Mouse (Mus musculus) megakaryocyte, embryonic 14.5 days (primary cell): ENCODE measurements at regions not wholly inside any gene's neighbourhood (a gene's known extent, or its start where the extent isn't known, plus 50 kb on each side); places are given as distances from the start of the nearest gene placed in this dataset.

Source experiments
- H3K27me3 ChIP-seq: replicated peaks from 2 replicates; pipeline ENCODE3; 2012; ENCODE audit warnings: inconsistent platforms
- H3K36me3 ChIP-seq: replicated peaks from 2 replicates; pipeline ENCODE3; 2012; ENCODE audit warnings: low read length, inconsistent platforms, mixed read lengths
- H3K4me1 ChIP-seq: 2 replicates; pipeline ENCODE4 v1.6.1; 2012; ENCODE audit warnings: inconsistent platforms
- H3K4me3 ChIP-seq: replicated peaks from 2 replicates; pipeline ENCODE3; 2012; ENCODE audit warnings: moderate library complexity, mild to moderate bottlenecking, inconsistent platforms
- H3K9me3 ChIP-seq: 2 replicates; pipeline ENCODE4 v1.6.1; 2012; ENCODE audit warnings: inconsistent platforms
- FLI1 ChIP-seq: IDR thresholded peaks from 2 replicates; pipeline ENCODE4 v1.6.1; 2012; ENCODE audit warnings: low read length, inconsistent platforms, mixed read lengths
- GATA1 ChIP-seq: IDR thresholded peaks from 3 replicates; pipeline ENCODE4 v1.6.1; 2012; ENCODE audit warnings: mixed read lengths, low read length, inconsistent platforms, borderline replicate concordance

DNA sequence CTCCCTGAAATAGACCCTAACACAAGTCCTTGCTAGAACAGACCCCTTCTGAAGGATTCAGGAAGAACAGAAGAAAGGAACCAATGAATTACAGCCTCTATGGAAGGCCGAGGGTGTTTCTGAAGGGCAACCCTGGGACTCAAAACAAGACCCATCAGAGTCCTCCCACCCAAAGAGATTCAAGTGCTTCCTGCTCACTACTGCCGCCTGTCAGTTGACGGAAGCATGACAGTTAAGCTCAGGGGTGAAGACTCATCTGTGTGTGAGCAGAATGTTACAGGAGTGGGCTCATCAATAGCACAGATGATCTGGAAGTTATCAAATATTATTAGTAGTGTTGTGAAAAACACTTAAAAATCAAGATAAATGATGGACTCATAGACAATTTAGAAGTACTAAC is 411.9 kb upstream of the Slc35b3 start:
- Histone ChIP-seq H3K4me3 (no peak overlapping the region), H3K4me1 (no peaks in the 10 kb centered on the region), H3K36me3 (no peaks in the 10 kb centered on the region), H3K9me3 (peaks cover 10% of the 10 kb centered on the region), H3K27me3 (no peaks in the 10 kb centered on the region)
- TF ChIP-seq GATA1 = no peak
- TF ChIP-seq FLI1 = no peak

DNA sequence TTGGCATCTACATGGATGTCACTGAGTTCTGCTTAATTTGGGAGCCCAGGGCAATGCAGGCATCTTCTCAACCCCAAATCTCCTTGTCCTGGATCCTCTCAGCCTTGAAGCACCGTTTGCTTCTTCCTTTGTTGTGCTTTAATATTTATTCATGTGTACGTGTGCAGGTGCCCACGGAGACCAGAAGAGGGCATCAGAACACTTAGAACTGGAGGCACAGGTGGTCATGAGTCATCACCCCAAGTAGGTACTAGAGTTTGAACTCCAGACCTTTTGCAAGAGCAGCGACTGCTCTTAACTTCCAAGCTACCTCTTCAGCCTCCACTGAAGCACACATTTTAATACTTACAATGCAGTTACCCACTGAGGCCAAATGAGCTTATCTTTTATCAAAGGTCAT is 403.0 kb upstream of the Slc35b3 start:
- H3K4me1 ChIP-seq = no peaks in the 10 kb centered on the region
- H3K36me3 ChIP-seq = no peaks in the 10 kb centered on the region
- TF ChIP-seq GATA1 = no peak
- H3K9me3 ChIP-seq = peaks cover 13% of the 10 kb centered on the region
- H3K27me3 ChIP-seq = no peaks in the 10 kb centered on the region
- no peak overlapping the region for H3K4me3 ChIP-seq

DNA sequence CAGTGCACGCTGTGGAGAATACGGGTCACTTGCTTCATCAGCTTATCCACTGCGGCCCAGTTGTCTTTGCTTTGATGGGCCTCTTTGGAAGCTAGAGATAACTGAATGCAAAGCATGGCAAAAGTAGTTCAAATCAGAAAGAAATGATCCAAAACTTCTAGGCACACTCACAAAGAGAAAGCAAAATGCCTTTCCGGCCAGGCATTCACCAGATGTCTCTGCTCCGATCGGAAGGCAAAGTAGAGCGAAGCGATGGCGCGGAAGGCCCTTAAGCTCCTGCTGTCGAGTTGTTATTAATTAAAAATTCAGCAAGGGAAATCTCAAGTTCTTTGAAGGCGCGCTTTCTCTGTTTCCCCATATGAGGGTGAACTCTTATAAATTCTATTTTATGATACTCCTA is 401.9 kb upstream of the Slc35b3 start:
- H3K27me3 ChIP-seq = no peaks in the 10 kb centered on the region
- TF ChIP-seq FLI1 = no peak
- no peak for TF ChIP-seq GATA1
- no peaks in the 10 kb centered on the region for H3K36me3 ChIP-seq
- peaks cover 17% of the 10 kb centered on the region for H3K9me3 ChIP-seq
- no peak overlapping the region for H3K4me3 ChIP-seq
- H3K4me1 ChIP-seq = no peaks in the 10 kb centered on the region

DNA sequence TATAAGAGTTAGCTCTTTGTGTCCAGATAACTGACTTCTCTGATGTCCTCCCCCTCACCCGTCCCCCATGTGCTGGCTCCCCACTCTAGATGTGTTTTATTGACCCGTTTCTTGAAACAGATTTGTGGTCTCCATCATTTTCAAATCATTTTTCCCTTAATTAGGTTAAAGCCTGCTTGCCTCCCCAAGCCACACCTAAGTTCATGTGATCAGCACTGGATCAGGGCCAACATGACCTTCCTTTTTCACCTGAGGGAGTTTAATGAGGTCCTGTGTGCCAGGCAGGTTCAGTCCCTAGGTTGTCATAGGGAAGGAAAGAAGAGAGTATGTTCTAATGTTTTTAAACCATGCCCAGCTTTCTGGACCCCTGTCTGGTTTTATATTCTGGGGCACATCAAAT is 390.9 kb upstream of the Slc35b3 start:
- Histone ChIP-seq H3K9me3 (peaks cover 34% of the 10 kb centered on the region), H3K36me3 (no peaks in the 10 kb centered on the region), H3K4me3 (no peak overlapping the region), H3K27me3 (no peaks in the 10 kb centered on the region), H3K4me1 (no peaks in the 10 kb centered on the region)
- TF ChIP-seq GATA1 (no peak), FLI1 (no peak)

DNA sequence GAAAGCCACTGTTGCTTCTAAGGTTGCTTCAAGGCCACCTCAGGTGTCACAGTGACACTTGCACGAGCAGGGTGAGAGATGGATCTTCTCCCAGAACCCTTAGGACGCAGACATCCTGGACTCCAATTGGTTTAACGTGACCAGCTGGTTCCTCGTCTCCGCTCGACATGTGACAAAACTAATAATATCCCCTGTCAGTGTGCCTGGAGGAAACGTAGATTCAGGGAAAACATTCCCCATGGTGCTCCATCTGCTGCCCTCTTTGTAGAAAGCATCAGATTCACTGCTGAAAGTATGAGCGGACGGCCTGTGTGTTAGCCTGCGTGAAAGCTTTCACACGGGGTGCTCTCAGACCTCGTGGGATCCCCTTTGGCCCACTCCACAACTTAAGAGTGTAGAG is 390.0 kb upstream of the Slc35b3 start:
- no peaks in the 10 kb centered on the region for H3K4me1 ChIP-seq
- H3K36me3 ChIP-seq = no peaks in the 10 kb centered on the region
- no peak for TF ChIP-seq GATA1
- TF ChIP-seq FLI1 = no peak
- H3K9me3 ChIP-seq = peaks cover 31% of the 10 kb centered on the region
- no peak overlapping the region for H3K4me3 ChIP-seq
- no peaks in the 10 kb centered on the region for H3K27me3 ChIP-seq

DNA sequence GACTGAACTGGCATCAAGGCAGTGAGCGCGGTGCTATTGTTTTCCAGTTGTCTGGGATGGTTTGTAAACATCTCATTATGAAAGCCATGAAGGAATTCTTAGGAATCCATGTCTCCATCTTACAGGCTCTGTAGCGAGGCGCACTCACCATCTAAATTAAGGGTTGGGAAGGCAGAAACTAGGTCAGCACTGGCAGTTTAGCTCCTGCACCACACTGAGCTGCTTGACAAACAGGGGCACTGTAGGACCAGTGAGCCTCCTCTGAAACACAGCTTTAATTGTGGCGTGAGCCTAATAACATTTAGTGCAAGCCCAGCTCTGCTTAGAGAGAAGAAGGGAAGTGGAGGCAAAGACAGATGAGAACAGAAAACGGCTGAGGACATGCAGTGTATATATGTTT is 387.1 kb upstream of the Slc35b3 start:
- Histone ChIP-seq H3K27me3 (no peaks in the 10 kb centered on the region), H3K36me3 (no peaks in the 10 kb centered on the region), H3K4me3 (no peak overlapping the region), H3K4me1 (no peaks in the 10 kb centered on the region), H3K9me3 (peaks cover 23% of the 10 kb centered on the region)
- TF ChIP-seq GATA1 (no peak), FLI1 (no peak)

DNA sequence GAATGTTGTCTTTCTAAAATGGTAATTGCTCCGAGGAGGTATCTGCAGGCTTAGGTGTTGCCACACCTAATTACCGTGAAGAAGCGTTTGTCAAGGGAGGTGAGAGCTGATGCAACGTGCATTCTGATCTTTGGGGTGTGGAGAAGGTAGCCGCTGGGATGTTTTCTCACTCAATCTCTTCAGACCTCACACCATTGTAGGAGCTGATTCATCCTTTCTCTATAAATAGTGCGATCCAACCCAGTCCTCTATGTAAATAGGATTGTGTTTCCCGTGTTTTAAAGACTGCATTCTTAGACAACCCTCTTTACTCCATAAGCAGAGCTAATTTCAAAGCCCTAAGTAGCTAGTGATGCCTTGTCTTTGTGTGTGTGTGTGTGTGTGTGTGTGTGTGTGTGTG is 374.2 kb upstream of the Slc35b3 start:
- no peaks in the 10 kb centered on the region for H3K36me3 ChIP-seq
- TF ChIP-seq GATA1 (no peak), FLI1 (no peak)
- H3K4me1 ChIP-seq = no peaks in the 10 kb centered on the region
- 0 out of 2 replicates have a peak, but pooled peaks cover 4% of the 10 kb centered on the region for H3K9me3 ChIP-seq
- H3K4me3 ChIP-seq = no peak overlapping the region
- H3K27me3 ChIP-seq = no peaks in the 10 kb centered on the region

DNA sequence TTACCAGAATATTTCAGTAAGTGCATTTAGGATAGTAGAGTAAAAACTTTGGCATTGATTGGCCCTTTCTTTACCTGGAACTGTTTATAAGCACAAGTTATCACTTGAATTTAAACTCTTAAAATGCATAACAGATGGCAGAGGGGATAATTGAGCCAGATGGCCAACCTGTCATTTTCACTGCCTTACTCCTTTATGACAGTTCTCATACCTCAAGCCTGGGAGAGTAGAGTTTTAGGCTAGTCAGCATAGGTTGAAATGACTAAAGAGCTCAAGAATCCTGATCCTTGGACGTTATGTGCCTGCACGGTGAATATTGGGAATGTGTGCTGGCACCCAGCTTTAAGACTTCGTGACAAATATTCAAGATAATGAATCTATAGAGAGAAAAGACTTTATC is 369.1 kb upstream of the Slc35b3 start:
- Histone ChIP-seq H3K36me3 (no peaks in the 10 kb centered on the region), H3K9me3 (0 out of 2 replicates have a peak, but pooled peaks cover 6% of the 10 kb centered on the region), H3K4me3 (no peak overlapping the region), H3K4me1 (no peaks in the 10 kb centered on the region), H3K27me3 (no peaks in the 10 kb centered on the region)
- no peak for TF ChIP-seq FLI1
- TF ChIP-seq GATA1 = no peak

DNA sequence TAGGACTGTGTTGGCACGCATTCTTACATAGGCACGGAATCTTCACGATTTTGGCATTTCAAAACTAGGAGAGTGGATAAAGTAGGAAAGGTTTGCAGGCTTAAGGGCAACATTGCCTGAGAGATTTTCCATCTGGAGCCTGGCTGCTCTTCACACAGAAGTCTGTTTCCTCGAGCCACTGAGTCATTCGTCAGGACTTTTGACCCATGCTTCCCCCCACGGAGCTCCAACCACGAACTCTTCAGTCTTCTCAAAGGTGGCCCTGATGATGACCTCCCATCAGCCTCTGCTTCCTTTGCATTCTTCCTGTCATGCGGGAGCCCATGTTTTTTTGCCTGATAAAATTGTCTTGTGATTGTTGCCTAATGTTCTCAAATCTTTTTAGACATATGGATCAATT is 365.5 kb upstream of the Slc35b3 start:
- 0 out of 2 replicates have a peak, but pooled peaks cover 2% of the 10 kb centered on the region for H3K9me3 ChIP-seq
- no peaks in the 10 kb centered on the region for H3K4me1 ChIP-seq
- H3K4me3 ChIP-seq = no peak overlapping the region
- no peaks in the 10 kb centered on the region for H3K36me3 ChIP-seq
- H3K27me3 ChIP-seq = no peaks in the 10 kb centered on the region
- TF ChIP-seq GATA1 = no peak
- no peak for TF ChIP-seq FLI1

DNA sequence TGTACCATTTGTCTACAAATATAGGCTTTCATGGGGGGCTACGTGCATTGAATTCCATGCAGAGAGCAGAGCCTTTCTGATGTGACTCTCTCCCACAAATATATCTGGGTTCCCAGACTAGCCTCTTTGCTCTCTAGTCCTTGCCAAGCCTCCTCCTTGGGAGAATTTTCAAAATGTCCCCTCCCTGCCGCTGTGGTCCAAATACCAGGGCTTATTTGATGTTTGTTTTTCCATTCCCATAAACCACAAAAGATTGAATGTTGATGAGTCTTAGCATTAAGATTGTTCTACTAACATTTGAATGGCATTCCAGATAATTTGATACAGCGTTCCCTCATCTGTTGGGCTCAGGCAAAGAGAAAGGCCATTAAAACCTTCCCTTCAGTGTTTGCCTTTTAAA is 360.4 kb upstream of the Slc35b3 start:
- TF ChIP-seq FLI1 (no peak), GATA1 (no peak)
- Histone ChIP-seq H3K9me3 (0 out of 2 replicates have a peak, but pooled peaks cover 5% of the 10 kb centered on the region), H3K27me3 (no peaks in the 10 kb centered on the region)

DNA sequence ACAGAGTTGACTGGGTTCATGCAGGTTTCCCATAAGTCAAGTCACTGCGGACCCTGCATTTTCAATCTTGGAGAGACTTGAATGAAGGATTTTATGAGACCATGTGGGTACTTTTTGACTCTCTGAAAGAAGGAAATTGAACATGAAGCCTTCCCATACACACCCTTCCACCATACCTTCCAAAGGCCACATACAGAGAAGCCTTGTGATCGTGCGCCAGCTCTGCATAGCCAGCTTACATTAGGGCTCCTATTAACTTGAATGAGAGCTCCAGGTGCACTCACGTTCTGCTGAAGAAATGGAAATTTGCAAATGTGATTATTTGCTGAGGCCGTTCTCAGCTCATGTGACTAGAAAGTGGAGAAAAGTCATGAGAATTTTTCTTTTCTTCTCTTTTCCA is 349.1 kb upstream of the Slc35b3 start:
- no peaks in the 10 kb centered on the region for H3K4me1 ChIP-seq
- H3K9me3 ChIP-seq = peaks cover 4% of the 10 kb centered on the region
- H3K4me3 ChIP-seq = no peak overlapping the region
- H3K27me3 ChIP-seq = no peaks in the 10 kb centered on the region
- TF ChIP-seq FLI1 = no peak
- TF ChIP-seq GATA1 = no peak
- H3K36me3 ChIP-seq = no peaks in the 10 kb centered on the region

More for the DNA sequence above, 360.4 kb upstream of the Slc35b3 start:
- Histone ChIP-seq H3K36me3 (no peaks in the 10 kb centered on the region), H3K4me1 (no peaks in the 10 kb centered on the region), H3K4me3 (no peak overlapping the region)
